Mouse (Mus musculus) liver, embryonic 15.5 days (tissue): ENCODE results near the gene Rnf20. TPM values are rescaled to one million over a fixed set of nuclear protein-coding genes. Genes with fewer than 3 reads are reported as not detected.
A peak's percentile ranks its signal among the peaks of the same experiment; 100 is the strongest.
"Not testable (repeated sequence)": the region's sequence is repeated elsewhere in the genome, so short reads cannot be mapped to it uniquely, and the experiment has no call there.

Source experiments
- ATAC-seq: fragments of 200-750 bp; cut with Nextera tagmentation; 2 replicates; pipeline ENCODE4 v1.8.0; 2017; ENCODE audit warnings: moderate number of reproducible peaks, mild to moderate bottlenecking, moderate library complexity; ENCODE audit not compliant: insufficient read depth
- H3K27ac ChIP-seq: fragments of 300-500 bp; sonication (generic); replicated peaks from 2 replicates; pipeline ENCODE4 v1.5.1; 2015; ENCODE audit warnings: mild to moderate bottlenecking, inconsistent platforms
- H3K27me3 ChIP-seq: fragments of 300-500 bp; sonication (generic); 2 replicates; pipeline ENCODE4 v1.6.1; 2015; ENCODE audit warnings: mild to moderate bottlenecking, inconsistent platforms
- H3K36me3 ChIP-seq: fragments of 300-500 bp; sonication (generic); replicated peaks from 2 replicates; pipeline ENCODE4 v1.6.1; 2015; ENCODE audit warnings: moderate library complexity, mild to moderate bottlenecking, inconsistent platforms
- H3K4me1 ChIP-seq: fragments of 300-500 bp; sonication (generic); replicated peaks from 2 replicates; pipeline ENCODE4 v1.6.1; 2015; ENCODE audit warnings: inconsistent platforms
- H3K4me2 ChIP-seq: fragments of 300-500 bp; sonication (generic); 2 replicates; pipeline ENCODE4 v1.6.1; 2015; ENCODE audit warnings: moderate library complexity, mild to moderate bottlenecking, inconsistent platforms
- H3K4me3 ChIP-seq: fragments of 300-500 bp; sonication (generic); replicated peaks from 2 replicates; pipeline ENCODE4 v1.5.1; 2015; ENCODE audit warnings: mild to moderate bottlenecking, inconsistent platforms
- H3K9ac ChIP-seq: fragments of 300-500 bp; sonication (generic); 2 replicates; pipeline ENCODE4 v1.6.1; 2015; ENCODE audit warnings: moderate library complexity, mild to moderate bottlenecking, inconsistent platforms
- H3K9me3 ChIP-seq: fragments of 300-500 bp; sonication (generic); replicated peaks from 2 replicates; pipeline ENCODE4 v1.6.1; 2016; ENCODE audit warnings: inconsistent platforms
- WGBS: fragments of 180-500 bp; shearing (Covaris S2); methylation state at CpG from one replicate; pipeline ENCODE4 v1.1.7; 2015; ENCODE audit warnings: mixed read lengths; ENCODE audit not compliant: insufficient replicate concordance; 5-methylcytosine and 5-hydroxymethylcytosine counted together
- polyA plus RNA-seq: library from polyadenylated mRNA; unstranded; fragments of >200 nt; fragmentation: Nextera tagmentation; extraction: Ambion mirVana; gene quantifications from 2 replicates; pipeline ENCODE4 v1.2.1, GENCODE M21; 2015

Rnf20 gene
- polyA plus RNA-seq, 1 experiment from 2014 or later = 14.2 TPM

- ATAC-seq = no peak
- H3K27me3 ChIP-seq = no peaks in the 10 kb centered on the region
- no peaks in the 10 kb centered on the region for H3K36me3 ChIP-seq
- no peaks in the 10 kb centered on the region for H3K9me3 ChIP-seq
- H3K27ac ChIP-seq = no peak overlapping the region
- H3K4me1 ChIP-seq = peaks cover 10% of the 10 kb centered on the region; the same call in 1 of the 2 replicates
- H3K9ac ChIP-seq = no peak overlapping the region
- 78% methylated on average over 1 of the region's 1 CpGs for WGBS
- no peak overlapping the region for H3K4me3 ChIP-seq
- no peak overlapping the region for H3K4me2 ChIP-seq
These were observed 26.3 kb upstream of the Rnf20 start for GRCm38 (mm10) chr4:49605459-49605858.

DNA sequence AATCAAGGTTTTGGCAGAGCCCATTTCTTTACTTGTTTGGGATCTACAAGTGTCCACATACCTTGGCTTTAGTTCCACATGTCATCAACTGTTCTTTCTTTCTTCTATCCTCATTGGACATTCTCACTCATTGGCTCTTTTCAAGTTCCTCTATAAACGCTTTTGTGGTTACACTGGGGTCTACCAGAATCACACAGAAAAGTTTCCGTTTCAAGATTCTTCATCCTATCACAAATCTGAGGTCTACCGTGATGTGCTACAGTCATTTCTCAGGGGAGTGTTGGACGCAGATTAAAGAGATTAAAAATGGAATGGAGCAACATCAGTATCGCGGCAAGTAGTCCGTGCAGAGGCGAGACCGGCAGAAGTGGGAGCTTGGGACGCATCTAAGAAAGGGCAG, 14.9 kb upstream of the Rnf20 start:
- Histone ChIP-seq H3K27me3 (no peaks in the 10 kb centered on the region), H3K4me3 (no peak overlapping the region), H3K9me3 (no peaks in the 10 kb centered on the region), H3K4me2 (no peak overlapping the region), H3K9ac (no peak overlapping the region), H3K4me1 (no peaks in the 10 kb centered on the region), H3K27ac (no peak overlapping the region), H3K36me3 (no peaks in the 10 kb centered on the region)
- no peak for ATAC-seq
- WGBS = 49% methylated on average over 10 of the region's 10 CpGs

DNA sequence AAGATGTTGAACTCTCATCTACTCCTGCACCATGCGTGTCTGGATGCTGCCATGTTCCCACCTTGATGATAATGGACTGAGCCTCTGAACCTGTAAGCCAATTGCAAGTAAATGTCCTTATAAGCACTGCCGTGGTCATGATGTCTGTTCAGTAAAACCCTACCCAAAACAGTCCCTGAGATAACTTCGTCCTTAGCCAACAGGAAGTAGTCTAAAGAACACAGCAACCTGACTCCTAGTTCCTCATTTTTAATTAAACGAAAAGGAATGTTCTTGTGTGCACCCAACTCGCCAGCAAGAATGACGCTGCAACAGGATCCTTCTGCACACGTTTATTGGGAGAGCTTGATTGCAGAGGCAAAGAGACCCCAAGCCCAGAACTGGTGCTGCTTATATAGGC, 11.9 kb upstream of the Rnf20 start:
- H3K4me3 ChIP-seq, ATAC-seq, H3K36me3 ChIP-seq, H3K4me2 ChIP-seq, H3K4me1 ChIP-seq, H3K27ac ChIP-seq, H3K9ac ChIP-seq, H3K27me3 ChIP-seq, H3K9me3 ChIP-seq: not testable (repeated sequence)
- 42% methylated on average over 7 of the region's 7 CpGs for WGBS

GRCm38 (mm10) chr4:49622272-49622671, 9.5 kb upstream of the Rnf20 start:
- Histone ChIP-seq H3K27ac (no peak overlapping the region), H3K4me3 (no peak overlapping the region), H3K27me3 (no peaks in the 10 kb centered on the region), H3K36me3 (no peaks in the 10 kb centered on the region), H3K9ac (no peak overlapping the region), H3K4me1 (peaks cover 8% of the 10 kb centered on the region), H3K4me2 (no peak overlapping the region), H3K9me3 (no peaks in the 10 kb centered on the region)
- WGBS = 70% methylated on average over 2 of the region's 2 CpGs
- no peak for ATAC-seq

GRCm38 (mm10) chr4:49623916-49624315, 7.9 kb upstream of the Rnf20 start:
- Histone ChIP-seq H3K4me2 (no peak overlapping the region), H3K9ac (no peak overlapping the region), H3K9me3 (no peaks in the 10 kb centered on the region), H3K4me1 (peaks cover 8% of the 10 kb centered on the region), H3K27me3 (no peaks in the 10 kb centered on the region), H3K4me3 (no peak overlapping the region), H3K36me3 (no peaks in the 10 kb centered on the region), H3K27ac (no peak overlapping the region)
- no peak for ATAC-seq
- WGBS = 67% methylated on average over 4 of the region's 4 CpGs

- not testable (repeated sequence) for H3K9me3 ChIP-seq, H3K4me3 ChIP-seq, H3K4me1 ChIP-seq, H3K4me2 ChIP-seq, H3K27me3 ChIP-seq, H3K36me3 ChIP-seq, H3K27ac ChIP-seq, ATAC-seq, H3K9ac ChIP-seq
- 32% methylated on average over 4 of the region's 4 CpGs for WGBS
These were observed 6.8 kb upstream of the Rnf20 start for GRCm38 (mm10) chr4:49624969-49625368.

DNA sequence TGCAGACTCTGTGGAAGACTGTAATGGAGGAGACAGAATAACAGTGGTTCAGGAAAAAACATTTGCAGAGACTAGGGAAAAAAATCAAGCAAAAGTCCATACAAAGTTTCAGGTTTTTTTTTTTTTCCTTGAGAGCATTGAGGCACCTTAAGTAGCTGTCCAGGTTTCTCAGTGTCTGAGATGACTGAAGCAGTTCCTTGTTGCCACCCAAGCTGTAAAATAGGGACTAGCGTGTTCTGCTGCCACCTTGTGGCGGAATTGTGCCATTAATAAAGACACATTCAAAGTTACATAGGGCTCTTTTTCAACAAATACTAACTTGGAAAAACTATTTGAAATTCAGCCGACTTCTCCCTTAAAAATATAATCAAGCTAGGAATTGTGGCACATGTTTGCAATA, 4.8 kb upstream of the Rnf20 start:
- Histone ChIP-seq H3K4me3 (no peak overlapping the region), H3K4me2 (no peak overlapping the region), H3K9me3 (no peaks in the 10 kb centered on the region), H3K27ac (no peak overlapping the region), H3K9ac (no peak overlapping the region), H3K27me3 (no peaks in the 10 kb centered on the region), H3K36me3 (no peaks in the 10 kb centered on the region), H3K4me1 (peaks cover 13% of the 10 kb centered on the region)
- ATAC-seq = no peak
- WGBS = 1% methylated on average over 3 of the region's 3 CpGs

- H3K4me2 ChIP-seq = no peak overlapping the region
- no peaks in the 10 kb centered on the region for H3K27me3 ChIP-seq
- ATAC-seq = no peak
- no peak overlapping the region for H3K4me3 ChIP-seq
- whole genome bisulfite sequencing = 73% methylated on average over 5 of the region's 5 CpGs
- peaks cover 24% of the 10 kb centered on the region for H3K4me1 ChIP-seq
- H3K27ac ChIP-seq = no peak overlapping the region
- H3K36me3 ChIP-seq = no peaks in the 10 kb centered on the region
- no peak overlapping the region for H3K9ac ChIP-seq
- no peaks in the 10 kb centered on the region for H3K9me3 ChIP-seq
These were observed 2.9 kb upstream of the Rnf20 start for GRCm38 (mm10) chr4:49628941-49629340.

- WGBS = under 1% methylated on average over 30 of the region's 30 CpGs
- ATAC-seq = no peak; the same call in 1 of the 2 replicates
- H3K27me3 ChIP-seq = no peaks in the 10 kb centered on the region
These were observed 304 bp downstream of the Rnf20 start for GRCm38 (mm10) chr4:49632139-49632481.

GRCm38 (mm10) chr4:49637821-49638220, 6.0 kb downstream of the Rnf20 start:
- Histone ChIP-seq H3K4me1 (peaks cover 7% of the 10 kb centered on the region; the same call in 1 of the 2 replicates), H3K9ac (no peak overlapping the region), H3K9me3 (no peaks in the 10 kb centered on the region), H3K27me3 (no peaks in the 10 kb centered on the region), H3K27ac (no peak overlapping the region), H3K4me2 (no peak overlapping the region), H3K4me3 (no peak overlapping the region), H3K36me3 (peaks cover 70% of the 10 kb centered on the region)
- 80% methylated on average over 11 of the region's 11 CpGs for WGBS
- ATAC-seq = no peak

More at GRCm38 (mm10) chr4:49632139-49632481, 304 bp downstream of the Rnf20 start:
- Histone ChIP-seq H3K4me3 (peak overlapping the region; percentile 95), H3K4me1 (peaks cover 16% of the 10 kb centered on the region), H3K27ac (peak overlapping the region; percentile 91), H3K4me2 (peak overlapping the region; percentile 80), H3K36me3 (peaks cover 31% of the 10 kb centered on the region), H3K9me3 (no peaks in the 10 kb centered on the region), H3K9ac (peak overlapping the region; percentile 92)

DNA sequence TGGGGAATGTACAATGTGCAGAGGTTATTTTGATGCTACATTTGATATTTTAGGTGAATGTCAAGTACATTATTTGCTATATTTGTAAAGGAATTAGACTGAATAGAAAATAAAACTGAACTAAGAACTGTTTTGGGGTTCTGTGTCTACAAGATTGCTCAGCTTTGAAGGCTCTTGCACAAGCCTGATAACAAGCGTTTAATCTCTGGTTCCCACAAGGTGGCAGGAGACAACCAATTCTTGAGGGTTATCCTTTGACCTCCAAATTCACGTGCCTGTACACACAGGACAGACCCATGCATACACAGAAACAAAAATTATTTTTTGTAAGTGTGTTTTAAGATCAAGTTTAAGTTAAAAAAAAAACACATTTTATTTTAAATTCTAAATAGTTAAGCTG, 8.1 kb downstream of the Rnf20 start:
- Histone ChIP-seq H3K36me3 (peaks cover 79% of the 10 kb centered on the region), H3K4me3 (no peak overlapping the region), H3K9ac (no peak overlapping the region), H3K4me2 (no peak overlapping the region), H3K4me1 (no peaks in the 10 kb centered on the region), H3K27me3 (no peaks in the 10 kb centered on the region), H3K27ac (no peak overlapping the region), H3K9me3 (no peaks in the 10 kb centered on the region)
- ATAC-seq = peak; percentile 58
- 19% methylated on average over 2 of the region's 2 CpGs for WGBS

DNA sequence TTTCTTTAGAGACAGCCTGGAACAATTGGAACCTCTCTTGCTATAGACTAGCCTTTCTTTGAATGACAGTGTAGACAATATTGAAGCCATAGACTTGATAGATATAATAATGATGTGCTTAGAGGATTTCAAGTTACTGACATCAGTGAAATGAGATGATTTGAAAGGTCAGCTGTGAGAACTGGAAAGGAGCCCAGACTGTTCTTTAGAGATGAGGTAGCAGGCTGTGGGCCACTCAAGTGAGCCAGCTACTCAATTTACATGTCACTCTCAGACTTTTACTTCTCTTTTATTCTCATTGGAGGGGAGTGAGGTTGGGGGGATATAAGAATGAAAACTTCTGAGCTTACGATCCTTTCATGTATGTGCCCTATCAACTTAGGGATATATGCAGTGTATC, 27.6 kb downstream of the Rnf20 start:
- 84% methylated on average over 1 of the region's 1 CpGs for WGBS
- ATAC-seq = no peak
- H3K4me1 ChIP-seq = no peaks in the 10 kb centered on the region
- H3K9me3 ChIP-seq = no peaks in the 10 kb centered on the region
- no peaks in the 10 kb centered on the region for H3K27me3 ChIP-seq
- no peak overlapping the region for H3K27ac ChIP-seq
- peaks cover 68% of the 10 kb centered on the region for H3K36me3 ChIP-seq
- H3K4me3 ChIP-seq = no peak overlapping the region
- no peak overlapping the region for H3K9ac ChIP-seq
- no peak overlapping the region for H3K4me2 ChIP-seq
